Comparison of ENCODE assay signal across 15 mouse cellular contexts in genomic region chr14:25373167-25373566, GRCm38 (mm10).
"Had no signal": no experiment of that assay in that cellular context is flagged by ENCODE, and none has a peak within 500 bp of the region (broad histone marks: within the 10 kb centered on the region; RNA-seq: fewer than 3 reads in every experiment).

No protein-coding gene starts in this region.

- H3K27me3 ChIP-seq: lung, embryonic 15.5 days; neural tube, embryonic 13.5 days; stomach, embryonic 15.5 days had no signal

- DNase-seq: kidney, adult 8-10 months; kidney, postnatal 25 days; left cerebral cortex, postnatal 4 days; liver; liver, embryonic 13.5 days; liver, postnatal 0 days; lung, postnatal 14 days; thymus, adult 2 months; thymus, postnatal 25 days had no signal

- H3K27ac ChIP-seq: liver, embryonic 13.5 days; lung, embryonic 15.5 days; macrophage; neural tube, embryonic 13.5 days; stomach, embryonic 15.5 days had no signal

- H3K9ac ChIP-seq: liver, embryonic 13.5 days; liver, postnatal 0 days; lung, embryonic 15.5 days; neural tube, embryonic 13.5 days; stomach, embryonic 15.5 days had no signal

- H3K9me3 ChIP-seq: liver, embryonic 13.5 days; lung, embryonic 15.5 days; neural tube, embryonic 13.5 days; stomach, embryonic 15.5 days had no signal

- H3K36me3 ChIP-seq: liver, embryonic 13.5 days; lung, embryonic 15.5 days; neural tube, embryonic 13.5 days; stomach, embryonic 15.5 days had no signal

- ATAC-seq: intestine, postnatal 0 days; liver, postnatal 0 days had no signal

- H3K4me2 ChIP-seq: liver, embryonic 13.5 days; lung, embryonic 15.5 days; neural tube, embryonic 13.5 days; stomach, embryonic 15.5 days had no signal

- H3K4me3 ChIP-seq: liver, embryonic 13.5 days; lung, embryonic 15.5 days; megakaryocyte, embryonic 14.5 days; neural tube, embryonic 13.5 days; stomach, embryonic 15.5 days had no signal
